Mouse (Mus musculus) olfactory bulb, adult 2 months (tissue): ENCODE measurements around the gene Cdr2l.

ENCODE experiments used
- CTCF ChIP-seq: fragments of 200-500 bp; IDR thresholded peaks from 2 replicates; pipeline ENCODE4 v1.5.1; 2012; ENCODE audit warnings: low read depth, mild to moderate bottlenecking, low read length, moderate library complexity; ENCODE audit not compliant: insufficient read depth
- POLR2A ChIP-seq: fragments of 200-500 bp; IDR thresholded peaks from 2 replicates; pipeline ENCODE4 v1.6.1; 2012; ENCODE audit warnings: mild to moderate bottlenecking, low read depth, low read length, moderate library complexity; ENCODE audit not compliant: insufficient read depth

DNA sequence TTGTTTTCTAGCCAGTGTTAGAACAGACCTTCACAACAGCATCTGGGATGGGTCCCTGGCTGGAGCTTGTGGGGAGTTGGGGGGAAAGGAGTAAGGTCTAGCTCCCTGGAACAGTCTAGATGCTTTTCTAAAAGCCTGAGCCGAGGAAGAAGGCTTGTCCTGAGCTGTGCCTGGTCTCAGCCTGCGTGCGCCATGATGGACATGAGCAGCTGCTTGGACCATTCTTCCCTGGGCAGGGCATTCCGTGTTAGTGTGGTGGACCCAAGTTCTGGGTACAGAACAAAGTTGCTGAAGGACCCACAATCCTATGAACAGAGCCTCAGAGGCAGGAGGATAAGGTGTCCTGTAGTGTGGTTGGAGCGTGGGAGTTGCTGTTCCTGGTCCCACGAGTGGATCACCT, 48.8 kb downstream of the Cdr2l start:
- TF ChIP-seq CTCF (no peak), POLR2A (no peak)
